Mouse (Mus musculus) liver, adult 2 months (tissue): ENCODE data around the gene Qsox1.

Source experiments
- CTCF ChIP-seq: fragments of 200-500 bp; IDR thresholded peaks from 2 replicates; pipeline ENCODE4 v1.5.1; 2011; ENCODE audit warnings: low read depth, low read length, control low read depth
- POLR2A ChIP-seq: fragments of 200-500 bp; IDR thresholded peaks from 2 replicates; pipeline ENCODE4 v1.6.1; 2011; ENCODE audit warnings: low read length, control low read depth; ENCODE audit not compliant: insufficient read depth; ENCODE audit errors: extremely low read depth

DNA sequence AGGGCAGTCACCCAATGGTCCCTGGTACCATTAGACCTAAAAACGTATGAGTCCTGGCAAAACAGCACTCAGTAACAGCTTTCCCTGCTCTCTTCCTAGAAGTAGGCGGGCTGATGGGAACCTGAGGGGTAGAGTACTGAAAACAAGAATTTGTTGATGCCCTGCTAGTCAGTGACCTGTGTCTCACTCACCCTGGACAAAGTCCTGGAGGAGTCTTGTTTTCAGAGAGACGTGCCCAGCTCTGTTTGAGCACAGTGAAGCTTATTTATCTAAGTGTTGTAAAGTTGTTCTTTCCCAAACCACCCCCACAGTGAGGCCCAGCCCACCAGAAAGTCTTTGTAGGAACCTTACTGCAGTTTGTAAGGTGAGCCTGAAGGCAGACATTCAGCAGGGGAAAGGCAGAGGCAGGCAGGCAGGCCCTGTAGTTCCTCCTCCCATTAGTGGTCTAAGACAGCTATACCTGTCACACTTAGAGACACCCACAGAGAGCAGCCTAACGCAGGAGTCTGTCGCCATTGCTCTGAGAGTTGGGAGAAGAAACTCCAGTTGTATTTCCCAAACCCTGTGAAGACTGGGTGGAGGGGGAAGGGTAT is 14.2 kb upstream of the Qsox1 start:
- TF ChIP-seq CTCF (no peak), POLR2A (no peak)
